Mouse (Mus musculus): ENCODE measurements at regions not wholly inside any gene's neighbourhood (a gene's known extent, or its start where the extent isn't known, plus 50 kb on each side); places are given as distances from the start of the nearest gene placed in this dataset.

DNA sequence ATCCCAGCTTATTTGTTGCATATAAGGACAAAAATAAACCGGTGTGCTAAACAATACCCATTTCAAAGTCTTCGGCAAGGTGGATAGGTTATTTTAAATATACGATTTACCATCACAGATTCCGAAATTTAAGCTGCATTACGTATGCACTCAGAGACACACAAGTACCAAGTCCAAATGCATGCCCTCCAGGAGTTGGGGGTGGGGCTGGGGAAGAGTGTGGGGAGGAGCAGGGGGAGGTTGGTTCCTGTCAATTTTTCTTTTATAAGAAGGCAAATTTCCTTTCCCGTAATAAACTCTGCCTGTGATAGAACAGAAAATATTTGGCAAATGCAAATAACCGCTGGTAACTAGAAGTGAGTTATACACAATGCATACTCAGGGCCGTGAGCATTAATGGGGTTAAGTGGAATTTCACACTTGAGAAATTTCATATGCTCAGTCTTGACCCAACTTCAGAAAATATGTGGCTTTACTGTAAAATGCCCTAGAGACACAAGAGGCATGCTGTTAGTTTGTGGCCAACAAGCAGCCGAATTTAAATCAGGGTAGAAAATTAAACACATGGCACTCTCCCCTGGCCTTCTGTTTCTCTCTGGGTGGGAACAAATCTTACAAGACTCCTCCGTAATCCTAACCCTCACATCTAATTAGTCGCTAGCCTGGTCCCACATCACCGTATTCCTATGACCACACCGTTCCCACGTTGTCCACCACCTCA is 200.6 kb downstream of the Rwdd3 start:
- TF ChIP-seq MYC (IDR thresholded peaks at IDR 0.05; ENCODE audit: low read depth, low read length) (no peak), POLR2AphosphoS2 (IDR thresholded peaks at IDR 0.05; ENCODE audit: low read length) (no peak), JUND (IDR thresholded peaks at IDR 0.05; ENCODE audit: low read depth, low read length) (no peak), CTCF (IDR thresholded peaks at IDR 0.05 in 2 of 3, conservative IDR thresholded peaks at IDR 0.05 in 1 of 3; ENCODE audit: control insufficient read depth in 1 of 3, insufficient read depth in 1 of 3, low read depth in 2 of 3, low read length in 3 of 3, poor library complexity in 1 of 3, severe bottlenecking in 1 of 3) (no peak), POLR2A (IDR thresholded peaks at IDR 0.05; ENCODE audit: control insufficient read depth in 1 of 2, insufficient read depth in 1 of 2, low read depth in 1 of 2, low read length in 2 of 2, poor library complexity in 1 of 2) (no peak), UBTF (IDR thresholded peaks at IDR 0.05; ENCODE audit: borderline replicate concordance, insufficient read depth, low read depth, low read length) (no peak), BHLHE40 (IDR thresholded peaks at IDR 0.05; ENCODE audit: borderline replicate concordance, low read depth, low read length) (no peak), EP300 (IDR thresholded peaks at IDR 0.05; ENCODE audit: low read depth in 1 of 2, low read length in 2 of 2) (no peak), GATA1 (IDR thresholded peaks at IDR 0.05; ENCODE audit: low read depth, low read length) (no peak), GABPA (IDR thresholded peaks at IDR 0.05; ENCODE audit: low read depth, low read length) (no peak), TAL1 (IDR thresholded peaks at IDR 0.05; ENCODE audit: low read length) (no peak)

Measured in MEL (cell line).